Mouse (Mus musculus): Measurements from ENCODE around the gene Kat7.

Kat7 gene

GRCm38 (mm10) chr11:95279061-95279659, 30.9 kb downstream of the Kat7 start:
- no peak for DNase-seq (ENCODE audit: low spot score)

- DNase-seq (ENCODE audit: low spot score), result no peak
Observed at GRCm38 (mm10) chr11:95276056-95276455, 34.0 kb downstream of the Kat7 start.

- DNase-seq (ENCODE audit: low spot score), result no peak
Observed at GRCm38 (mm10) chr11:95274613-95275012, 35.4 kb downstream of the Kat7 start.

- no peak for DNase-seq (ENCODE audit: low spot score)
Observed at GRCm38 (mm10) chr11:95273661-95274060, 36.4 kb downstream of the Kat7 start.

- no peak for DNase-seq (ENCODE audit: low spot score)
Observed at GRCm38 (mm10) chr11:95266540-95267245, 43.4 kb downstream of the Kat7 start.

- no peak for DNase-seq (ENCODE audit: low spot score)
Observed at GRCm38 (mm10) chr11:95264455-95265013, 45.5 kb downstream of the Kat7 start.

- no peak for DNase-seq (ENCODE audit: low spot score)
Observed at GRCm38 (mm10) chr11:95263816-95264454, 46.1 kb downstream of the Kat7 start.

GRCm38 (mm10) chr11:95261178-95261751, 48.8 kb downstream of the Kat7 start, which contains the start of gene Tac4:
Gene Tac4, plus strand, starts transcription at chr11:95261529.
- DNase-seq (ENCODE audit: low spot score), result no peak

- peak; percentile 90 for DNase-seq (ENCODE audit: low spot score)
Observed at GRCm38 (mm10) chr11:95259088-95259849, 50.8 kb downstream of the Kat7 start.

GRCm38 (mm10) chr11:95258490-95258889, 51.6 kb downstream of the Kat7 start:
- DNase-seq (ENCODE audit: low spot score), result peak; percentile 82

- DNase-seq (ENCODE audit: low spot score), result no peak
Observed at GRCm38 (mm10) chr11:95257930-95258329, 52.1 kb downstream of the Kat7 start.

- no peak for DNase-seq (ENCODE audit: low spot score)
Observed at GRCm38 (mm10) chr11:95255747-95256146, 54.3 kb downstream of the Kat7 start.

- DNase-seq (ENCODE audit: low spot score), result no peak
Observed at GRCm38 (mm10) chr11:95254165-95254564, 55.9 kb downstream of the Kat7 start.

- DNase-seq (ENCODE audit: low spot score), result no peak
Observed at GRCm38 (mm10) chr11:95252104-95252503, 57.9 kb downstream of the Kat7 start.

GRCm38 (mm10) chr11:95251295-95251694, 58.8 kb downstream of the Kat7 start:
- peak; percentile 66 for DNase-seq (ENCODE audit: low spot score)

- DNase-seq (ENCODE audit: low spot score), result no peak
Observed at GRCm38 (mm10) chr11:95250110-95250509, 59.9 kb downstream of the Kat7 start.

GRCm38 (mm10) chr11:95247065-95247464, 63.0 kb downstream of the Kat7 start:
- no peak for DNase-seq (ENCODE audit: low spot score)

GRCm38 (mm10) chr11:95245456-95245855, 64.6 kb downstream of the Kat7 start:
- DNase-seq (ENCODE audit: low spot score), result no peak

- no peak for DNase-seq (ENCODE audit: low spot score)
Observed at GRCm38 (mm10) chr11:95242653-95243052, 67.4 kb downstream of the Kat7 start.

GRCm38 (mm10) chr11:95238477-95238876, 71.6 kb downstream of the Kat7 start:
- no peak for DNase-seq (ENCODE audit: low spot score)

- no peak for DNase-seq (ENCODE audit: low spot score)
Observed at GRCm38 (mm10) chr11:95232329-95232696, 77.7 kb downstream of the Kat7 start.
